Mouse (Mus musculus) kidney, postnatal 0 days (tissue): ENCODE data around the gene Plxna4. TPM values are rescaled to one million over a fixed set of nuclear protein-coding genes. Genes with fewer than 3 reads are reported as not detected.

Experiments used
- ATAC-seq: fragments of 200-750 bp; cut with Nextera tagmentation; replicated peaks from 2 replicates; pipeline ENCODE4 v1.8.0; 2017; ENCODE audit warnings: low read depth, moderate number of reproducible peaks, moderate TSS enrichment, moderate library complexity; ENCODE audit not compliant: low FRiP score
- DNase-seq: peaks from one replicate; pipeline ENCODE4 v3.0.0-alpha.2; 2016; ENCODE audit warnings: low spot score
- H3K27ac ChIP-seq: fragments of 300-500 bp; sonication (generic); 2 replicates; pipeline ENCODE4 v1.5.1; 2014; ENCODE audit warnings: mild to moderate bottlenecking
- H3K27me3 ChIP-seq: fragments of 300-500 bp; sonication (generic); 2 replicates; pipeline ENCODE4 v1.6.1; 2014; ENCODE audit warnings: low read length, mixed read lengths; ENCODE audit not compliant: insufficient read depth
- H3K36me3 ChIP-seq: fragments of 300-500 bp; sonication (generic); 2 replicates; pipeline ENCODE4 v1.6.1; 2014; ENCODE audit warnings: low read length, mixed read lengths; ENCODE audit not compliant: insufficient read depth
- H3K4me1 ChIP-seq: fragments of 300-500 bp; sonication (generic); replicated peaks from 2 replicates; pipeline ENCODE4 v1.6.1; 2014; ENCODE audit warnings: antibody characterized with exemption, low read length, mixed read lengths; ENCODE audit not compliant: insufficient read depth
- H3K4me2 ChIP-seq: fragments of 300-500 bp; sonication (generic); 2 replicates; pipeline ENCODE4 v1.6.1; 2014; ENCODE audit warnings: mild to moderate bottlenecking, low read length, moderate library complexity, mixed read lengths
- H3K4me3 ChIP-seq: fragments of 300-500 bp; sonication (generic); replicated peaks from 2 replicates; pipeline ENCODE4 v1.5.1; 2014; ENCODE audit warnings: low read depth, low read length
- H3K9ac ChIP-seq: fragments of 300-500 bp; sonication (generic); 2 replicates; pipeline ENCODE4 v1.6.1; 2014; ENCODE audit warnings: low read depth, low read length
- H3K9me3 ChIP-seq: fragments of 300-500 bp; sonication (generic); replicated peaks from 2 replicates; pipeline ENCODE4 v1.6.1; 2016; ENCODE audit warnings: low read length, inconsistent platforms, mixed read lengths
- CTCF ChIP-seq: IDR thresholded peaks from 2 replicates; pipeline ENCODE4 v1.5.1; 2016; ENCODE audit warnings: antibody characterized with exemption, low read depth, mild to moderate bottlenecking, moderate library complexity
- WGBS: fragments of 180-500 bp; shearing (Covaris S2); extraction: QIAGEN DNeasy Blood & Tissue Kit; methylation state at CpG from one replicate; pipeline ENCODE4 v1.1.7; 2014; 5-methylcytosine and 5-hydroxymethylcytosine counted together
- polyA plus RNA-seq: library from polyadenylated mRNA; unstranded; fragments of >200 nt; fragmentation: Nextera tagmentation; extraction: Ambion mirVana; gene quantifications from 2 replicates; pipeline ENCODE4 v1.2.1, GENCODE M21; 2015

The Plxna4 gene
- polyA plus RNA-seq, 1 experiment from 2014 or later: 0.83 TPM

DNA sequence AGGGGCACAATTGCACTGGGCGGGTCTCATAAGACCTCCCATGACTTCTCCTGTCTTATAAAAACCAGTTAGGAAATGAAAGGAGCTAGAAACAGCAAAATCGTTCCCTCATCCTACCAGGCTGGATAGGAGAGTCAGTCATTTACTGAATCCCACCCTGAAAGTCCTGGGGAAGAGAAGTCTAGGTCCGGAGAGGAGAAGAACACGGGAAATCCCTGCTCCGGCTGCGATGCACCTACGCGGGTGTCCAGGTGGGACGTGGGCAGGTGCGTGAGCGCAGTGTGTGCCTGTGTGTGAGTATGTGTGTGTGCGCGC, 1.2 kb downstream of the Plxna4 start:
- no peak for ATAC-seq
- H3K27ac ChIP-seq: no peak overlapping the region
- WGBS: 4% methylated on average over 13 of the region's 13 CpGs
- TF ChIP-seq CTCF: no peak
- no peaks in the 10 kb centered on the region for H3K9me3 ChIP-seq
- no peak overlapping the region for H3K9ac ChIP-seq
- peaks cover 5% of the 10 kb centered on the region; the same call in 1 of the 2 replicates for H3K4me1 ChIP-seq
- peak overlapping the region; percentile 68 for H3K4me3 ChIP-seq
- peaks cover 22% of the 10 kb centered on the region for H3K27me3 ChIP-seq
- H3K36me3 ChIP-seq: no peaks in the 10 kb centered on the region
- peak overlapping the region; percentile 100 for H3K4me2 ChIP-seq
- no peak for DNase-seq

DNA sequence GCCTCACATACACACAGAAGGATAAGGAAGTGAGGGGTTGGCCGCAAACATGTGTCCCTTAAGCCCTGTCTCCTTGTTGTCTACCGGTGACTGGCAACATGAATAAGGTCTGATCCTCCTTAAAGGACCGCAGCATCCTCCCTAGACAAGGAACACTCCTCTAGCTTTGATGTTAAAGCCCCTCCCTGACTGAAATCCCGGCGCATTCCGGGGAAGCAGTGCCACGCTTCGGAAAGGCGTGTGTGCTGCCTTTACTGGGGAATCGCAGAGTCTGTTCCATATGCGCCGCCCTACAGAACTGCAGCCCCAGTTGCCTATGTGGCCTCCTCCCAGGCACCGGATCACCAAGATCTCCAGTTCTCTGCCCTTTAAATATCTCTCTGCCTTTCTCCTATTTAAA, 1.6 kb downstream of the Plxna4 start:
- peak overlapping the region; percentile 68 for H3K4me3 ChIP-seq
- no peaks in the 10 kb centered on the region for H3K9me3 ChIP-seq
- whole genome bisulfite sequencing: 1% methylated on average over 13 of the region's 13 CpGs
- peak; percentile 4; the same call in 1 of the 2 replicates for TF ChIP-seq CTCF
- H3K4me1 ChIP-seq: peaks cover 5% of the 10 kb centered on the region; the same call in 1 of the 2 replicates
- no peak overlapping the region for H3K27ac ChIP-seq
- peaks cover 22% of the 10 kb centered on the region for H3K27me3 ChIP-seq
- DNase-seq (no peak), ATAC-seq (no peak)
- H3K9ac ChIP-seq: no peak overlapping the region
- H3K4me2 ChIP-seq: peak overlapping the region; percentile 100
- no peaks in the 10 kb centered on the region for H3K36me3 ChIP-seq

- H3K4me3 ChIP-seq: no peak overlapping the region
- H3K27me3 ChIP-seq: peaks cover 22% of the 10 kb centered on the region
- ATAC-seq (no peak), DNase-seq (no peak)
- no peaks in the 10 kb centered on the region for H3K9me3 ChIP-seq
- no peaks in the 10 kb centered on the region for H3K36me3 ChIP-seq
- H3K27ac ChIP-seq: no peak overlapping the region
- 43% methylated on average over 3 of the region's 3 CpGs for WGBS
- H3K4me1 ChIP-seq: peaks cover 5% of the 10 kb centered on the region; the same call in 1 of the 2 replicates
- no peak overlapping the region for H3K4me2 ChIP-seq
- no peak for TF ChIP-seq CTCF
- no peak overlapping the region for H3K9ac ChIP-seq
These were observed 2.8 kb downstream of the Plxna4 start for GRCm38 (mm10) chr6:32585211-32585610.

GRCm38 (mm10) chr6:32584243-32584880, 3.6 kb downstream of the Plxna4 start:
- H3K27ac ChIP-seq: no peak overlapping the region
- H3K4me3 ChIP-seq: no peak overlapping the region
- DNase-seq (no peak), ATAC-seq (no peak)
- no peak overlapping the region for H3K4me2 ChIP-seq
- WGBS: 41% methylated on average over 5 of the region's 5 CpGs
- peaks cover 16% of the 10 kb centered on the region for H3K27me3 ChIP-seq
- H3K36me3 ChIP-seq: no peaks in the 10 kb centered on the region
- no peaks in the 10 kb centered on the region for H3K9me3 ChIP-seq
- peaks cover 5% of the 10 kb centered on the region; the same call in 1 of the 2 replicates for H3K4me1 ChIP-seq
- H3K9ac ChIP-seq: no peak overlapping the region
- peak; percentile 31; the same call in 1 of the 2 replicates for TF ChIP-seq CTCF

GRCm38 (mm10) chr6:32583582-32583981, 4.4 kb downstream of the Plxna4 start:
- 22% methylated on average over 3 of the region's 3 CpGs for WGBS
- no peaks in the 10 kb centered on the region for H3K36me3 ChIP-seq
- peaks cover 13% of the 10 kb centered on the region; the same call in 1 of the 2 replicates for H3K27me3 ChIP-seq
- no peak overlapping the region for H3K9ac ChIP-seq
- H3K4me2 ChIP-seq: no peak overlapping the region
- TF ChIP-seq CTCF: peak; percentile 31; the same call in 1 of the 2 replicates
- H3K4me3 ChIP-seq: no peak overlapping the region
- no peak for DNase-seq
- peaks cover 5% of the 10 kb centered on the region; the same call in 1 of the 2 replicates for H3K4me1 ChIP-seq
- H3K9me3 ChIP-seq: no peaks in the 10 kb centered on the region
- no peak overlapping the region for H3K27ac ChIP-seq
- ATAC-seq: no peak

DNA sequence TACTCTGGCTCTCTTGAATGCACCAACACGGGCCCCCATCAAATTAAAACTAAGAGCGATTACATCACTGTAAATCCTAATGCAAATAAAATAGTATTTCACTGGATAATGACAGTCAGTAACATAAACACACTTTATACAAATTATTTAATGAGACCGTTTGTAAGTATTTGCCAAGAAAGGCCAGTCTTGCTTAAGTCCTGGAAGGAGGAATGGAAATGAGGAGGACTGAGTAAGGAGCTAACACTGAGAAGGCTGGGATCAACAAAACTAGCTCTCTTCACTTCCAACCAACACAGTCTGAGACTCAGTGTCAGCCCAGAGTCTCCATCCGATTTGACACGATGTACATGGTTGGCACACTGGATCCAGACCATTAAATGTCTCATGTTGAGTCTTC, 16.5 kb downstream of the Plxna4 start:
- Histone ChIP-seq H3K27me3 (no peaks in the 10 kb centered on the region), H3K9ac (no peak overlapping the region), H3K27ac (no peak overlapping the region), H3K9me3 (no peaks in the 10 kb centered on the region), H3K4me2 (no peak overlapping the region), H3K4me3 (no peak overlapping the region), H3K4me1 (no peaks in the 10 kb centered on the region), H3K36me3 (no peaks in the 10 kb centered on the region)
- ATAC-seq (no peak), DNase-seq (no peak)
- no peak for TF ChIP-seq CTCF
- WGBS: 74% methylated on average over 5 of the region's 5 CpGs

DNA sequence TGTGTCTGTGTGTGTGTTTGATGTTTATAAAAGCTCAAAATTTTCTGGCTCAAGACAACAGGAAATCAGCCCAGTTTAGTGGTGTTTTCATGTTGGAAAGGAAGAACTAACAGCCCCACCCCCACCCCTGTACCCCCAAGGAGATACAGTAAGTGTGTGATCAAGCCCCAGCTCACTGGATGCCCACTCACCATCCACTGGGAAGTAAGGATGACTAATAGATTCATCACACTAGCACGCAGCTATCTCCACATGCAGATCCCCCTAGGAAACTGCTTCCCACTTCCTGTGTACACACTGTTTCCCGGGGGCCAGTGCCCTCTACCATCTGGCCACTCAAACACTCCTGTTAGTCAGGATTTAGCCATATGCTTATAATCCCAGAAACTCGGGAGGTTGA, 17.5 kb downstream of the Plxna4 start:
- Histone ChIP-seq H3K9me3 (no peaks in the 10 kb centered on the region), H3K4me2 (no peak overlapping the region), H3K27me3 (no peaks in the 10 kb centered on the region), H3K4me3 (no peak overlapping the region), H3K27ac (no peak overlapping the region), H3K9ac (no peak overlapping the region), H3K36me3 (no peaks in the 10 kb centered on the region), H3K4me1 (no peaks in the 10 kb centered on the region)
- DNase-seq: no peak
- ATAC-seq: no peak
- no peak for TF ChIP-seq CTCF
- 32% methylated on average over 3 of the region's 3 CpGs for WGBS
